Mouse (Mus musculus) spleen, adult 2 months (tissue): ENCODE measurements at regions not wholly inside any gene's neighbourhood (a gene's known extent, or its start where the extent isn't known, plus 50 kb on each side); places are given as distances from the start of the nearest gene placed in this dataset.

Source experiments
- DNase-seq, 2 experiments: peaks; one replicate each; pipeline versions ENCODE4 v3.0.0 to v3.0.0-alpha.2; 2012 to 2021; ENCODE audit warnings: low spot score in 2 of 2, low read depth in 1 of 2
- H3K27ac ChIP-seq: fragments of 200-500 bp; 2 replicates; pipeline ENCODE4 v1.5.1; 2012; ENCODE audit warnings: low read length, inconsistent platforms; ENCODE audit not compliant: insufficient read depth
- H3K27me3 ChIP-seq: fragments of 200-500 bp; 2 replicates; pipeline ENCODE4 v1.6.1; 2012; ENCODE audit warnings: mild to moderate bottlenecking, moderate library complexity, low read length, inconsistent platforms; ENCODE audit not compliant: control insufficient read depth, insufficient read depth
- H3K36me3 ChIP-seq: fragments of 200-500 bp; 2 replicates; pipeline ENCODE4 v1.6.1; 2012; ENCODE audit warnings: mild to moderate bottlenecking, low read length, inconsistent platforms; ENCODE audit not compliant: control insufficient read depth, insufficient read depth
- H3K4me1 ChIP-seq: fragments of 200-500 bp; 2 replicates; pipeline ENCODE4 v1.6.1; 2011; ENCODE audit warnings: inconsistent platforms; ENCODE audit not compliant: control insufficient read depth, insufficient read depth, insufficient read length
- H3K4me3 ChIP-seq: fragments of 200-500 bp; 2 replicates; pipeline ENCODE4 v1.5.1; 2011; ENCODE audit warnings: mild to moderate bottlenecking, inconsistent platforms; ENCODE audit not compliant: insufficient read depth, insufficient read length; ENCODE audit errors: extremely low read depth
- CTCF ChIP-seq: fragments of 200-500 bp; IDR thresholded peaks from 2 replicates; pipeline ENCODE4 v1.5.1; 2011; ENCODE audit warnings: mild to moderate bottlenecking, inconsistent platforms; ENCODE audit not compliant: insufficient read depth, insufficient read length, insufficient replicate concordance; ENCODE audit errors: extremely low read depth
- POLR2A ChIP-seq: fragments of 200-500 bp; IDR thresholded peaks from 2 replicates; pipeline ENCODE4 v1.6.1; 2011; ENCODE audit warnings: low read depth, low read length, inconsistent platforms
- whole genome bisulfite sequencing: fragments of 180-500 bp; shearing (Covaris S2); methylation state at CpG from one replicate; pipeline ENCODE4 v1.1.7; 2018; 5-methylcytosine and 5-hydroxymethylcytosine counted together

DNA sequence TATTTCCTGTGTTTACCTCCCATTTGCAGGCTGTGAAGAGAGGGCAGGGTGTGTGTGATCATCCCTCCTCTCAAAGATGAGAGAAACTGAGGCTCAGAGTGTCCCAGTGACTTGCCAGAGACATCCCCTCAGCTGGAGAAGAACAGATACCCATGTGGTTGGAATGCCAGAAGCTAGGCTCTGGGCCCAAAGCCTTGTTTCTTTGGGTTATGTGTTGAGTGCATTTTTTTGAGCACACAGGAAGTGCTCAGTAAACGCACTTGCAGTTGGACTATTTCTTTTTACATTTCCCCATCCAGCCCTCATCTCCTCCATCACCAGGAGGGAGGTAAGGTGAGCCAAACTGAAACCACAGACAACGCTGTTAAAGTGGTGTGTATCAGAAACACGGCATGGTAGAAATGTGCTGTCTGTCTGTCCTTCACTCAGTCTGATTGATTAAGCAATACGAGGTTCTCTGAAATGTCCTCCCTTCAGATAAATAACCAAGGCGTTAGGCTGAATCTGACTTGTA is 341.8 kb upstream of the 3110018I06Rik start:
- Histone ChIP-seq H3K4me3 (no peak overlapping the region), H3K4me1 (peaks cover 4% of the 10 kb centered on the region; the same call in 1 of the 2 replicates), H3K36me3 (no peaks in the 10 kb centered on the region), H3K27me3 (no peaks in the 10 kb centered on the region), H3K27ac (peak overlapping the region; percentile 77)
- no peak for DNase-seq
- TF ChIP-seq POLR2A: no peak
- TF ChIP-seq CTCF: no peak
- WGBS: 56% methylated on average over 5 of the region's 5 CpGs

DNA sequence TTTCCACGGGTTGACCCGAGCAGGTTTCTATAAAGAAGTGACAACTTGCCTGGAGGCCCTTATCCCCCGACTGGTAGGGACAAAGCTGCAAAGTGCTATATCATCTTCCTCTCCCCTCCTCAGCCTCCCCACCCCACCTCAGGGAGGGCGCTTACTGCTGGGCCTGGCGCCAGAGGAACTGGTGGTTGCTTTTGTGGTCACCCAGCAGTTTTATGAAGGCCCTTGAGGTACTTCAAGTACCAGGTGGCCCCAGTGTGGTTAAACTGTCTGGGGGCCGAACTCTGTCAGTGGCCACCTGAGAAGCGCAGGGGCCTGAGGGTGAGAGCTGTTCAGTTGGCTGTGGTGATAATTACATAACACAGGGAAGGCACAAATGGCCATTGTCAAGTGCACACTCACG is 340.0 kb upstream of the 3110018I06Rik start:
- WGBS: 13% methylated on average over 8 of the region's 8 CpGs
- TF ChIP-seq POLR2A: no peak
- no peak for TF ChIP-seq CTCF
- no peak overlapping the region for H3K27ac ChIP-seq
- no peak for DNase-seq
- H3K4me1 ChIP-seq: peaks cover 4% of the 10 kb centered on the region; the same call in 1 of the 2 replicates
- H3K4me3 ChIP-seq: no peak overlapping the region
- H3K27me3 ChIP-seq: no peaks in the 10 kb centered on the region
- no peaks in the 10 kb centered on the region for H3K36me3 ChIP-seq

DNA sequence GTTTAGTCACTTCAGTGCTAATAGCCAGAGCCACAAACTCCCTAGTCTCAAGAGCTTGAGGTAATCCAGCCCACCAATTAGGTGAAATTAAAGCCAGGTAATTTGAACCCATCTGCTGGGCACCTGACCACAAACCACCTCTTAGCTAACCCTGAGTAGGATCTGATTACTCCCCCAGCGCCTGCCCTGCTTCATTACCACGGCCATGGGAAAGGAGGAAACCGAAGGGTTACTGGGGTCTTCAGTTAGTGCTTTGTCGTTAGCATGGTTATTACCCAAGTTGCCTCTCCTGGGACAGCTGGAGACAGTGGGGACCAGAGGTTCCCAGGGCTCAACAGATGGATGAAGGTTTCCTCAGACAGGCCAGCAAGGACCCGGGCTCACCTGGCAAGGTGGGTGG is 337.3 kb upstream of the 3110018I06Rik start:
- H3K36me3 ChIP-seq: no peaks in the 10 kb centered on the region
- no peaks in the 10 kb centered on the region for H3K27me3 ChIP-seq
- no peak overlapping the region for H3K27ac ChIP-seq
- DNase-seq: no peak
- peaks cover 2% of the 10 kb centered on the region; the same call in 1 of the 2 replicates for H3K4me1 ChIP-seq
- TF ChIP-seq POLR2A (no peak), CTCF (no peak)
- 39% methylated on average over 5 of the region's 5 CpGs for WGBS
- H3K4me3 ChIP-seq: no peak overlapping the region

DNA sequence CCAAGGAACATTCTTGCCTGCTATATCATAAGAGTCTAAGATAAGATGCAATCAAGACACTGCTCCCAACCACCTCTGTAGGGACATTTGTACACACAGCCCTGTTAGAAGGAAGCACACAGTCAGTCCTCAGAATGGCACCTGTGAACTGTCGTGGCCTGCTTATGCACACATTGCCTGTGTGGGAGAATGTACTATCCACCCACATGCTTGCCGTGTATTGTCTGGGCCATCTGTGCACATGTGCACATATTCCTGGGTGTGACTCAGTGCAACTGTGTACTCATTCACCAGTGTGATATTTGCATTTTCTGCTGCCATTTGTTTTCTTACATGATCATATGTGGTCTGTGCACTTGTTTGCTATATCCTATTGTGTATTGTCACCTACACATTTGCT is 333.8 kb upstream of the 3110018I06Rik start:
- 70% methylated on average over 2 of the region's 2 CpGs for WGBS
- Histone ChIP-seq H3K36me3 (no peaks in the 10 kb centered on the region), H3K4me1 (no peaks in the 10 kb centered on the region), H3K27ac (no peak overlapping the region), H3K27me3 (no peaks in the 10 kb centered on the region), H3K4me3 (no peak overlapping the region)
- no peak for DNase-seq
- no peak for TF ChIP-seq POLR2A
- TF ChIP-seq CTCF: no peak

DNA sequence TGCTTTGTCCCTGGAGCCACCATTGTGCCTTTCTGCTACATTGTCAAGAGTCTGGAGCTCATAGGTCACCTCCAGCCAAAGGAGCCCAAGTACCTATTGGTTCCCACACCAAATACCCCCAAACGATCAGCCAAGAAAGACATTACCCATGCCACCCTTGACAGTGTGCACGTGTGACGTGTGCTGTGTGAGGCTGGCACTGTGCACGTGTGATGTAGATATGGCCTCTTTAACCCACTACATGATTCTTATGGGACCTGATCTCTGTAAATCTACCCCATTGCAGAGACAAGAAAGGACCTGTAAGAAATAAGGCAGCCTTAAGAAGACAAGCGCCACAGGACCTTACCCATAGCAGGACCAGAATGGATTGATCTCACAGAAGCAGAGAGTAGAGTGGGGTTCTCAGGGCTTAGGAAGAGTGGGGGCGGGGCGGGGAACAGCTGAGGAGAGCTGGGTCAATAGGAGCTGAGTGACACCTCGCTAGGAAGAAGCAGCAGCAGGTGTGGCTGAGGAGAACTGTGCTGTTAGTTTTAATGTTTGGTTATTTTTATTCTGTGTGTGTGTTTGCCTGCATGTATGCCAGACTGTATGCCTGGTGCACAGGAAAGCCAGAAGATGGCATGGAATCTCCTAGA is 331.5 kb upstream of the 3110018I06Rik start:
- Histone ChIP-seq H3K4me1 (no peaks in the 10 kb centered on the region), H3K27me3 (no peaks in the 10 kb centered on the region), H3K27ac (no peak overlapping the region), H3K4me3 (no peak overlapping the region), H3K36me3 (no peaks in the 10 kb centered on the region)
- TF ChIP-seq CTCF (no peak), POLR2A (no peak)
- no peak for DNase-seq
- WGBS: 70% methylated on average over 8 of the region's 8 CpGs

DNA sequence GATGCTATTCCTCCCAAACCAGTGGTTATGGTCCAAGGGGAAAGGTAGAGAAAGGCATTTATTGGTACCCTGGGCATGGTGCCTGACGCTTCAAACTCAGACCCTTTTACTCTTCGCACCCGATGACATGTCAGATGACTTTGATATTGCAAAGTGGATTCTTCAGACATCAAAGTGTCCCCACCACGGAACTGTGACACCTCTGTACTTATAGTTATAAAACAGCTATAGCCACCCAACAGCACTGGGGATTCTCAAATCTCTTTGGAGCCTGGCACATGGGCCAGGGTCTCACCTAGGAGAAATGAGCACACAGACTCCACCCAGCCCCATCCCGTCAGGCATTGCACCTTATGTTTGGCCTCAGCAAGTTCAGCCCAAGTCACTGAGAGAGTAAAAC is 329.3 kb upstream of the 3110018I06Rik start:
- no peak overlapping the region for H3K4me3 ChIP-seq
- DNase-seq: no peak
- H3K27ac ChIP-seq: peak overlapping the region; percentile 79
- WGBS: 49% methylated on average over 5 of the region's 5 CpGs
- H3K4me1 ChIP-seq: no peaks in the 10 kb centered on the region
- no peaks in the 10 kb centered on the region for H3K27me3 ChIP-seq
- TF ChIP-seq POLR2A (no peak), CTCF (no peak)
- no peaks in the 10 kb centered on the region for H3K36me3 ChIP-seq

DNA sequence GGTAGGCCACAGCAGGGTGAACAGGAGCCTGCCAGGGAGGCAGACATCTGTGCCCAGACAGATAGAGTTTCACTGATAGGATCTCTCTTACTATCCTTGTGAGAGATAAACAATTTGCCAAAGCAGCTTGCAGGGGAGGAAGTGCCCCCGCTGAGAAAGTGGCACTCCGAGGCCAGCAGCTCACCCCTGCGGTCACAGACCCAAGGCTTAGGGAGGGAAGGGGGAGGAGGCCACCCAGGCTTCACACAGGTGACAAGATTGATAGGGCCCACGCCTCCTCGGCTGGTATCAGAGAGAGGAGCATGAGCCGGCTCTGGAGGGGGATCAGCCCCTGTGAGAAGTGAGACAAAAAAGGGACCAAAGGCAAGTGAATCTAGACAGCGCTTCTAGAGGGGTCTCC is 328.3 kb upstream of the 3110018I06Rik start:
- Histone ChIP-seq H3K4me3 (no peak overlapping the region), H3K4me1 (no peaks in the 10 kb centered on the region), H3K27ac (peak overlapping the region; percentile 79), H3K27me3 (no peaks in the 10 kb centered on the region), H3K36me3 (no peaks in the 10 kb centered on the region)
- TF ChIP-seq POLR2A (no peak), CTCF (no peak)
- 3% methylated on average over 7 of the region's 7 CpGs for WGBS
- DNase-seq: peak in 1 of 2 experiments; percentile 37
